Mouse (Mus musculus): ENCODE measurements around the gene Rin2.

DNA sequence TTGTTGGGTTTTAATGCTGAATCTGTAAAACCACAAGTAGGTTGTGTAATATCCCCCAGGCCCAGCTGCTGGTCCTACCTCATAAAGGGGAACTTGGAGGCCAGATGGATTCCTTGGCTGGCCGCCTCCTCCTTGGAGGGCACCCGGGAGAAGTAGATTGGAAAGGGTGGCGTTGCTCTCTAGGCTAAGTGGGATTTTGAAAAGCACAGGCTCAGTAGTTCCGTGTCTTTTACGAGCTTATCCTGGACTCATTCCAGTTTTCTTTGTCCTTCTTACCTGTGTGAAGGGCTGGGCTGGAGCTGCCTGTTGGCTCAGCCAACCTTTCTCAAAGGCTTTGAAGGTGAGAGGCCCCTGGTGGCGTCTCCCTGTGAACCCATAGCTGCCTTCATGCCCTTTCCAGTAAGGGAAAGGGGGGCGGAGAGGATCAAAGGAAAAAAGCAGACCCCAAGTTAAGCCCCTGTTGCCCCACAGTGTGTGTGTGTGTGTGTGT lies 184.5 kb downstream of the Rin2 start:
- TF ChIP-seq POLR2A (IDR thresholded peaks at IDR 0.05; ENCODE audit: low read depth, low read length) (no peak), CTCF (IDR thresholded peaks at IDR 0.05; ENCODE audit: extremely low read depth, insufficient read length, insufficient replicate concordance, low read depth, low read length) (no peak)

Data from small intestine, adult 2 months (tissue).